Mouse (Mus musculus) liver, embryonic 14.5 days (tissue): ENCODE results near the gene Gpd2. TPM values are rescaled to one million over a fixed set of nuclear protein-coding genes. Genes with fewer than 3 reads are reported as not detected.

Experiments used
- ATAC-seq: fragments of 200-750 bp; cut with Nextera tagmentation; 2 replicates; pipeline ENCODE4 v1.8.0; 2017; ENCODE audit warnings: moderate number of reproducible peaks, mild to moderate bottlenecking, moderate library complexity; ENCODE audit not compliant: insufficient read depth
- DNase-seq, 3 experiments: peaks; one replicate each; pipeline ENCODE4 v3.0.0-alpha.2; 2012 to 2013; ENCODE audit warnings: low read depth in 3 of 3, low spot score in 3 of 3
- H3K27ac ChIP-seq: fragments of 300-500 bp; sonication (generic); 2 replicates; pipeline ENCODE4 v1.5.1; 2014; ENCODE audit warnings: moderate library complexity, mild to moderate bottlenecking, control low read depth, inconsistent platforms
- H3K27me3 ChIP-seq: fragments of 300-500 bp; sonication (generic); 2 replicates; pipeline ENCODE4 v1.6.1; 2014; ENCODE audit warnings: mild to moderate bottlenecking, low read length, moderate library complexity; ENCODE audit not compliant: control insufficient read depth, insufficient read depth
- H3K36me3 ChIP-seq: fragments of 300-500 bp; sonication (generic); replicated peaks from 2 replicates; pipeline ENCODE4 v1.6.1; 2014; ENCODE audit warnings: low read depth; ENCODE audit not compliant: control insufficient read depth, insufficient read depth
- H3K4me1 ChIP-seq, 2 experiments: fragments of 200-500 bp in 1 of 2; fragments of 300-500 bp in 1 of 2; sonication (generic) in 1 of 2; replicated peaks; 2 replicates each; pipeline ENCODE4 v1.6.1; 2012 to 2014; ENCODE audit warnings: antibody characterized with exemption in 1 of 2, inconsistent platforms in 1 of 2, low read length in 1 of 2; ENCODE audit not compliant: control insufficient read depth in 2 of 2, insufficient read depth in 2 of 2
- H3K4me2 ChIP-seq: fragments of 300-500 bp; sonication (generic); 2 replicates; pipeline ENCODE4 v1.6.1; 2014; ENCODE audit warnings: low read depth, mild to moderate bottlenecking, control low read depth, moderate library complexity
- H3K4me3 ChIP-seq, 2 experiments: fragments of 200-500 bp in 1 of 2; fragments of 300-500 bp in 1 of 2; sonication (generic) in 1 of 2; 2 replicates each; pipeline ENCODE4 v1.5.1; 2012 to 2014; ENCODE audit warnings: low read depth in 2 of 2, low read length in 2 of 2, mild to moderate bottlenecking in 2 of 2, control low read depth in 1 of 2, inconsistent platforms in 1 of 2, moderate library complexity in 1 of 2; ENCODE audit not compliant: insufficient read depth in 1 of 2
- H3K9ac ChIP-seq: fragments of 300-500 bp; sonication (generic); replicated peaks from 2 replicates; pipeline ENCODE4 v1.6.1; 2014; ENCODE audit warnings: mild to moderate bottlenecking, control low read depth, moderate library complexity
- H3K9me3 ChIP-seq: fragments of 300-500 bp; sonication (generic); 2 replicates; pipeline ENCODE4 v1.6.1; 2016; ENCODE audit warnings: low read length, mixed read lengths; ENCODE audit not compliant: control insufficient read depth
- CTCF ChIP-seq: IDR thresholded peaks from 2 replicates; pipeline ENCODE4 v1.5.1; 2016; ENCODE audit warnings: antibody characterized with exemption, low read depth, control low read depth
- EP300 ChIP-seq: IDR thresholded peaks from 2 replicates; pipeline ENCODE4 v1.6.1; 2016; ENCODE audit warnings: antibody characterized with exemption, low read depth
- WGBS: fragments of 180-500 bp; shearing (Covaris S2); extraction: QIAGEN DNeasy Blood & Tissue Kit; methylation state at CpG from one replicate; pipeline ENCODE4 v1.1.7; 2014; ENCODE audit not compliant: insufficient replicate concordance; 5-methylcytosine and 5-hydroxymethylcytosine counted together
- polyA plus RNA-seq, 2 experiments: library from polyadenylated mRNA; depleted of rRNA in 1 of 2; stranded (reverse) in 1 of 2; unstranded in 1 of 2; fragments of >200 nt; fragmentation: Nextera tagmentation in 1 of 2; extraction: Ambion mirVana in 1 of 2; gene quantifications; 2 replicates each; pipeline versions ENCODE4 v1.2.1 to v1.2.3; 2012 to 2014

Gpd2 gene
- polyA plus RNA-seq, 2 experiments: 2.1 to 4.7 TPM

GRCm38 (mm10) chr2:57374647-57375046, 137.2 kb downstream of the Gpd2 start:
- WGBS: 51% methylated on average over 4 of the region's 4 CpGs
- H3K27ac ChIP-seq: no peak overlapping the region
- no peak overlapping the region for H3K9ac ChIP-seq
- ATAC-seq (no peak), DNase-seq (no peak)
- no peak overlapping the region for H3K4me2 ChIP-seq
- TF ChIP-seq CTCF: no peak
- no peak for TF ChIP-seq EP300
- H3K4me3 ChIP-seq: no peak overlapping the region
- no peaks in the 10 kb centered on the region for H3K9me3 ChIP-seq
- no peaks in the 10 kb centered on the region for H3K36me3 ChIP-seq
- no peaks in the 10 kb centered on the region for H3K4me1 ChIP-seq
- no peaks in the 10 kb centered on the region for H3K27me3 ChIP-seq

- no peaks in the 10 kb centered on the region for H3K4me1 ChIP-seq
- no peak for DNase-seq
- WGBS: 78% methylated on average over 7 of the region's 7 CpGs
- no peaks in the 10 kb centered on the region for H3K9me3 ChIP-seq
- no peak overlapping the region for H3K4me3 ChIP-seq
- H3K27ac ChIP-seq: no peak overlapping the region
- no peaks in the 10 kb centered on the region for H3K36me3 ChIP-seq
- no peaks in the 10 kb centered on the region for H3K27me3 ChIP-seq
- no peak overlapping the region for H3K4me2 ChIP-seq
- ATAC-seq: no peak
- no peak overlapping the region for H3K9ac ChIP-seq
- TF ChIP-seq CTCF: no peak
- no peak for TF ChIP-seq EP300
Observed at GRCm38 (mm10) chr2:57375138-57375837, 137.9 kb downstream of the Gpd2 start.

DNA sequence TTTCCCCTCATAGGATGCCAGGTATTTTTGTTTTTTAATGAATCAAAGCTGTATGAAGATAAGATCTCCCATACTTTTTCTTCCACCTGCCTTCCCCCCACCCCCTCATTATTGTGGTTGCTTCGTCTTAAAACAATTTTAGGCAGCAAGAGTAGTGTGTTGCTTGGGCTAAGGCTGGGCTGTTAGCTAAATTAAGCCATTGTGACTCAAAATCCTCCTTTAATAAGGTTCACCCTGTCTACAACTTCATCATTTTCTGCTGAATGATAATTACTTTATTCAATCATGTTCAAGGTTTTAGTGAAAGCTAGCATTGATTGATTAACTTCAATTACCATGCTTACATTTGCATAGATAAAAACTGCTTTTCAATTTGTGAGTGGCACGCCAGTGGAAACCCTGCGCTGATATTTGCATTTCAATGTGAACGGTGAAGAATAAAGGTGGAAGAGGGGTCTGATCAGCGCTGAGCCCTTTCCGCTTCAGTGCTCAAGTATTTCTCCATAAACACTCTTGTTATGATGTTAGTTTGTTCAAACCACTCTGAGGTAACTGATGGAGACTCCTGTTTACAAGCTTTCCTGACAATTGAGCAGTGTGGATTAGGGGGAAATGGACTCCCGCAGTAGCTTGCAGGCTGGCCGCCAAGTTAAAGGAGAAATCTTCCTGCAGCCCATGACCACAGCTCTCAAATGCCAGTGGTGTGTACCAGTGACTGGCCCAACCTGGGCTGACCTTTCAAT, 140.9 kb downstream of the Gpd2 start:
- no peak overlapping the region for H3K9ac ChIP-seq
- TF ChIP-seq CTCF (no peak), EP300 (no peak)

DNA sequence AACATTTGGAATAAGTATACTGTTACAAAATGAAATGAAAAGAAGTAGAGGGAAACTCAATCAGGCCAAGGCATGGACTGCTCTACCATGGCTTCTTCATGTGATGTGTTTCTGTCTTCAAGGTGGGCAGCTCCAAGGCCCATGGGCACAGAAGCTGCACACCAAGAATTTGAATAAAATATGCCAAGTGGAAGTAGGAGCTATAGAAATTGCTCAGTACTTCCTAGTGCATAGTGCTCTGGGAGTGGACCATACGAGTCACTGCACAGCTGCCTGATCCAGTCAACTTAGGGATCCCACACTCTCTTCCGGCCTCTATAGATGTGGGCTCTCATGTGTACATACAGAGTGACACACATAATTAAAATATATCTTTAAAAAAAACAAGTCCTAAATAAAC, 147.2 kb downstream of the Gpd2 start:
- no peaks in the 10 kb centered on the region for H3K9me3 ChIP-seq
- no peak overlapping the region for H3K27ac ChIP-seq
- no peak overlapping the region for H3K4me2 ChIP-seq
- ATAC-seq (no peak), DNase-seq (no peak)
- H3K9ac ChIP-seq: no peak overlapping the region
- TF ChIP-seq EP300 (no peak), CTCF (no peak)
- H3K4me3 ChIP-seq: no peak overlapping the region
- no peaks in the 10 kb centered on the region for H3K27me3 ChIP-seq
- WGBS: 65% methylated on average over 2 of the region's 2 CpGs
- no peaks in the 10 kb centered on the region for H3K4me1 ChIP-seq
- no peaks in the 10 kb centered on the region for H3K36me3 ChIP-seq

More for the DNA sequence above, 140.9 kb downstream of the Gpd2 start:
- H3K4me3 ChIP-seq: no peak overlapping the region
- whole genome bisulfite sequencing: 50% methylated on average over 8 of the region's 8 CpGs
- H3K27me3 ChIP-seq: no peaks in the 10 kb centered on the region
- H3K27ac ChIP-seq: no peak overlapping the region
- no peaks in the 10 kb centered on the region for H3K4me1 ChIP-seq
- DNase-seq (no peak), ATAC-seq (no peak)
- H3K9me3 ChIP-seq: no peaks in the 10 kb centered on the region
- H3K36me3 ChIP-seq: no peaks in the 10 kb centered on the region
- no peak overlapping the region for H3K4me2 ChIP-seq

GRCm38 (mm10) chr2:57387816-57388215, 150.4 kb downstream of the Gpd2 start:
- Histone ChIP-seq H3K4me1 (no peaks in the 10 kb centered on the region), H3K27me3 (no peaks in the 10 kb centered on the region), H3K4me2 (no peak overlapping the region), H3K36me3 (no peaks in the 10 kb centered on the region), H3K4me3 (no peak overlapping the region), H3K27ac (no peak overlapping the region), H3K9me3 (no peaks in the 10 kb centered on the region), H3K9ac (no peak overlapping the region)
- 53% methylated on average over 7 of the region's 7 CpGs for WGBS
- no peak for DNase-seq
- no peak for ATAC-seq
- no peak for TF ChIP-seq CTCF
- no peak for TF ChIP-seq EP300
